Mouse (Mus musculus) lung, postnatal 14 days (tissue): ENCODE results near the gene Zfp369.
"Not testable (repeated sequence)": the region's sequence is repeated elsewhere in the genome, so short reads cannot be mapped to it uniquely, and the experiment has no call there.

ENCODE experiments used
- DNase-seq: peaks from one replicate; pipeline ENCODE4 v3.0.0; 2021

The Zfp369 gene

GRCm38 (mm10) chr13:65278383-65279341, at the start of gene Zfp369:
Zfp369 (plus strand) TSS chr13:65278814.
- peak; percentile 94 for DNase-seq

- no peak for DNase-seq
These were observed 41.4 kb upstream of the Zfp369 start for GRCm38 (mm10) chr13:65237211-65237610.

- peak; percentile 98 for DNase-seq
These were observed 38.0 kb upstream of the Zfp369 start for GRCm38 (mm10) chr13:65240509-65241098.

GRCm38 (mm10) chr13:65241099-65241626, 37.5 kb upstream of the Zfp369 start:
- peak; percentile 97 for DNase-seq

DNA sequence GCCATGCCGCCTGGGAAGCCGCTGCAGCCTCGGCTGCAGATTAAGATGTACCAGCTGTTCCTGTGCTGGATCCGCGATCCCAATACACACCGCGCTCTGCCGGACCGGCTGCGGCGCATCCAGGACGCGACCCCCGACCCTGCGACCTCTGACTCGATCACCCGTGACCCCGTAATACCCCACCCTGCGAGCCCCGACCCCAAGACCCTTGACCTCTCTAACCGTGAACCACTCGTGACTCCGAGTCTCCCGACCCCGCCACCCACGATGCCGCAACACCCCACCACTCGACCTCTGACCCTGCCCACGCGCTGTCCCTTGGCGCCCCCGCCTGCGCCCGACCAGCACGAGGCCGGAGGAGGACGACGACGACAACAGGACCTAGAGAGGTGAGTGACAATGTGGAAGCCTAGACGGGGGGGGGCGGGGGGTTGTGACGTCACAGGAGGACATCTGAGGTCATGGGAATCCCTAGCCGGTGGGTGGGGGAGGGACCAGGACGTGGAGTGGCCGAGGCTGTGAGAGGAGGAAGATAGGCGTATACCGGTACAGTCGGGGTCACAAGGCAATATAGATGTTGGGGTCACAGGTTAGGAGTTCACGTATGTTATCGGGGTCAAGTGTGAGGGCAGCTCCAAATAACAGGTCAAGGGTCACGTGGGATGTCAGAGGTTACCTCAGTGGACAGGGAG, 36.8 kb upstream of the Zfp369 start:
- no peak for DNase-seq

DNA sequence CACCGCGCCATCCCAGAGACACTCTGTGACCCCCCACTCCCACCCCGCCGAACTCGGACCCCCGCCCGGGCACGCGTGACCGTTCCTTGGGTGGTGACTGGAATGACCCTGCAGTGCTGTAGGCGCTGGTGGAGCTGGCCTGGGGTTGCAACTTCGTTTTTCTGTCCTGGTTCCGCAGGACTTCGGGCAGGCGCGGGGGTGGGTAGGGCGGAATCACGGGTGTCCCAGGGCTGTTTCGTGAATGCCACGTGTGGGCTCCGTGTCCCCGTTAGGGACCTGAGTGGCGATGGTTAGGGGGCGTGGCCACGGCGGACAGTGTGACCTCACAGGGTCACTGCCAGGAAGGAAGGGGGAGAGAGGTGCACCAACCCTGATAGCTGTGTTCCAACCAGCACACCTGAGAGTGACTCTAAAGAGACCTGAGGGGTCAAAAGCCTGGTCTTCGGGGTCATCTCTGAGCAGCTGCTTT, 36.3 kb upstream of the Zfp369 start:
- DNase-seq = no peak

- DNase-seq = peak; percentile 9
These were observed 35.3 kb upstream of the Zfp369 start for GRCm38 (mm10) chr13:65243273-65243672.

- DNase-seq = no peak
These were observed 20.2 kb upstream of the Zfp369 start for GRCm38 (mm10) chr13:65258175-65258954.

- no peak for DNase-seq
These were observed 19.4 kb upstream of the Zfp369 start, which contains the start of gene Gm10775 for GRCm38 (mm10) chr13:65259239-65259638. Gm10775 (plus strand) TSS chr13:65259539.

DNA sequence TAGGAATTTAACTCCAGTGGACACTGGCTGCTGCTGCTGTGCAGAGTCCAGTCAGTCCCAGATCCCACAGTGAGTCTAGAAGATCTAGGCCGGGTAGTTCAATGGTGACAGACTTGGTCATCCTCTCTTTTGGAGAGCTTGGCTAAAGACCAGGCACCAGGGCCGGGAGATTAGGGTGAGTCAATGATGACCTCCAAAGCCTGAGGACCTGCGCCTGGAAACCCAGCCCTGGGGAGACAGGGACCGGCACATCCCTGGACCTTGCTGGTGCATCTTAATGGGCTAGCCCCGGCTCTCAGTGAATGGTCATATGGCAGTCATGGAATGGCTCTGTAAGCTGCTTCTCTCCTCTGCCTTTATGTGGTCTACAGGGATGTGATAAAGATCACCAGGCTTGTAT, 16.5 kb upstream of the Zfp369 start:
- DNase-seq = no peak

- no peak for DNase-seq
These were observed 626 bp upstream of the Zfp369 start for GRCm38 (mm10) chr13:65277994-65278382.

GRCm38 (mm10) chr13:65286771-65287170, 8.2 kb downstream of the Zfp369 start:
- no peak for DNase-seq

- DNase-seq = no peak
These were observed 17.7 kb downstream of the Zfp369 start for GRCm38 (mm10) chr13:65296354-65296753.

DNA sequence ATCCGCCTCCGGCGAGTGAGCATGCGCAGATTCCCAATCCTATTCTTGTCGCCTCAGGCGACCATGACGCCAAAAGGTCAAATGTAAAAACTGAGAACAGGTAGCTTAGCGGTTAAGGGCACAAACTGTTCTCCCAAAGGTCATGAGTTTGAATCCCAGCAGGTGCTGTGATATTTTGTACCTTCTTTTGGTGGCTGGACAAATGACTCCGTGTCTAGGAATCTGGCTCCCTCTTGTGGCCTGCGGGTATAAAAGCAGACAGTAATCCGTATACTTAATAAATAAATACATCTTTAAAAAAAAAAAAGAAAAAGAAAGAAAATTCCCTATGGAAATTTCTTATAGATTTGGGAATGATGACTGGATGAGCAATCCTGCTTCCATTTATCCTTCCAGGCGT, 32.2 kb downstream of the Zfp369 start:
- DNase-seq = peak; percentile 58

- no peak for DNase-seq
These were observed 32.7 kb downstream of the Zfp369 start for GRCm38 (mm10) chr13:65311311-65311755.

GRCm38 (mm10) chr13:65311826-65312225, 33.2 kb downstream of the Zfp369 start:
- DNase-seq = no peak

DNA sequence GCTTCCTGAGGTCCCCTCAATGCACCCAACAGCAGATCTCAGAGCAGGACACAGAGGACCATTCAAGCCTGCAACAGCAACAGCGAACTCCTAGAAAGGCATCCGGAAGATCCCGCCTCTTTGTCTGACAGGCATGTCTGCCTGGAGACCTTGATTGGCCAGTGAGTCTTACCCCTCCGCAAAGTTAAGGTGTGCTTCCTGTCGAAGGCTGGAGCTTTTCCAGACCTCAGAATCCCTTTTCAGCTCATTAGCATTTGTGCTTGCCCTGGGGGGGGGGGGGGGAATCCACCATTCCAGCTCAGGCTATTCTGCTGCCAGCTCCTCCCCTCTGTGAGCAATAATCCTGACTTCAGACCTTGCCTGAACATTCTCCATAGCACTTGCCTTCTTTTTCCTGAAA, 69.9 kb downstream of the Zfp369 start:
- DNase-seq = not testable (repeated sequence)

- not testable (repeated sequence) for DNase-seq
These were observed 73.2 kb downstream of the Zfp369 start for GRCm38 (mm10) chr13:65351768-65352167.
